Mouse (Mus musculus) bone marrow macrophage, adult 2 months (primary cell): ENCODE measurements around the gene A1bg.

Source experiments
- CTCF ChIP-seq: IDR thresholded peaks from 2 replicates; pipeline ENCODE4 v1.5.1; 2012; ENCODE audit warnings: low read depth, mild to moderate bottlenecking, low read length, moderate library complexity
- POLR2A ChIP-seq: IDR thresholded peaks from 2 replicates; pipeline ENCODE4 v1.6.1; 2012; ENCODE audit warnings: mild to moderate bottlenecking, low read depth, low read length, borderline replicate concordance

GRCm38 (mm10) chr15:60862417-60862816, 60.4 kb downstream of the A1bg start:
- TF ChIP-seq POLR2A, result no peak
- no peak for TF ChIP-seq CTCF
